Mouse (Mus musculus): ENCODE results near the gene 4930518I15Rik.

DNA sequence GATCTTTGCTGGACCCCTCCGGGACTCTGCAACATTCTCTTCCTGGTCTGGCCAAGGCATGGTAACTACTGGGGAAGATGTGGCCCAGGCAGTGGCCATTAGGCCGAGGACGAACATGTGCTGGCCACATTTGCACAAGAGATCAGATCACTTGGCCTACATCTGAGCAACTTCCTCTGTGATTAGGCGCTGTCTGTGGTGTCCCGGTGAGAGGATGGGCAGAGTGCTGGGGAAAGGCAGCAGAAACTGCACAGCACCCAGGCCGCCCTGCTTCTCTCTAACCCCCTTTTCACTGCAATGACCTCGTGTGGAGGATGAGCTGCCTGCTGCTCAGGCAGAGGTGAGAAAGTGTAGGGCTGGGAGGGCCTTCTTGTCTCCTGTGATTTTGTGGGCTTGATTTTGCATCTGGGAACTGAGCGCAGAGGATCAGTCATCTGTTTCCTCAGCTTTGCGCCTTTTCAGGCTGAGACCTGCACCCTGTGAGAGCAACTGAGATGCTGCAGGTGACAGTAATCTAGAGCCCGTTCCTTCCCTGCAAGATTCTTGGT, 28.4 kb upstream of the 4930518I15Rik start:
- TF ChIP-seq CTCF (IDR thresholded peaks at IDR 0.05), result no peak
- TF ChIP-seq EP300 (IDR thresholded peaks at IDR 0.05), result no peak
